Comparison of ENCODE assay signal across 8 mouse cellular contexts in genomic region chr11:97399958-97400710, GRCm38 (mm10). TPM values are rescaled to one million over a fixed set of nuclear protein-coding genes. Genes with fewer than 3 reads are reported as not detected.
DNase-seq lines count a peak whose midpoint lies in the region; ATAC-seq and TF ChIP-seq lines count a peak whose summit lies in the region.

No protein-coding gene starts in this region.

- TF ChIP-seq EP300 in CH12.LX (IDR thresholded peaks at IDR 0.05; ENCODE audit: low read length) = no peak
- no peak for TF ChIP-seq EP300 in liver, embryonic 14.5 days (IDR thresholded peaks at IDR 0.05; ENCODE audit: low read depth)

- peaks cover 12 to 38% of the 10 kb centered on the region in 2 experiments for H3K4me1 ChIP-seq in CH12.LX (ENCODE audit: control insufficient read depth in 1 of 2, insufficient read depth in 2 of 2)
- H3K4me1 ChIP-seq in forebrain, embryonic 10.5 days = peaks cover 44% of the 10 kb centered on the region
- H3K4me1 ChIP-seq in heart, embryonic 15.5 days (replicated peaks) = peaks cover 37% of the 10 kb centered on the region
- peaks cover 2 to 4% of the 10 kb centered on the region in 2 experiments; a peak in 3 of 4 replicates for H3K4me1 ChIP-seq in liver, embryonic 14.5 days (replicated peaks; ENCODE audit: control insufficient read depth in 2 of 2, insufficient read depth in 2 of 2, low read length in 1 of 2)
- peaks cover 15% of the 10 kb centered on the region for H3K4me1 ChIP-seq in neural tube, embryonic 11.5 days (ENCODE audit: control insufficient read depth, insufficient read depth, low read length)
- H3K4me1 ChIP-seq in stomach, embryonic 16.5 days (ENCODE audit: control insufficient read depth, insufficient read depth, low read length) = peaks cover 6% of the 10 kb centered on the region

- in situ Hi-C loops in CH12.LX (cut with MboI; ENCODE audit: low pct_ligation_motif_present, low pct_unique_long_range_greater_than_20kb, low sequenced_read_pairs) = loop anchor here (5.0 kb wide), 1 partner anchor 38 kb away; the partner anchor contains the start of gene Socs7

- dilution Hi-C loops in CH12.LX (cut with MboI; ENCODE audit: extremely low pct_ligation_motif_present, extremely low pct_unique_long_range_greater_than_20kb, low sequenced_read_pairs) = no loop called here

- ATAC-seq in heart, embryonic 15.5 days (replicated peaks; ENCODE audit: insufficient number of reproducible peaks, insufficient read depth, low FRiP score, low read depth) = peak; percentile 57
- peak; percentile 59 for ATAC-seq in liver, embryonic 14.5 days (ENCODE audit: insufficient read depth)
- ATAC-seq in neural tube, embryonic 11.5 days (ENCODE audit: insufficient read depth, low FRiP score, low TSS enrichment) = peak; percentile 66; the same call in 1 of the 2 replicates
- peak; percentile 69 for ATAC-seq in stomach, embryonic 16.5 days (ENCODE audit: insufficient read depth, low FRiP score)

- no peaks in the 10 kb centered on the region for H3K79me2 ChIP-seq in CH12.LX (replicated peaks; ENCODE audit: control insufficient read depth, extremely low read depth, insufficient read depth, poor library complexity, severe bottlenecking)

- H3K4me3 ChIP-seq in CH12.LX (replicated peaks in 1 of 3; ENCODE audit: low read depth in 2 of 3, low read length in 2 of 3, poor library complexity in 1 of 3) = peak overlapping the region; percentile 17 to 43 (median 21)
- H3K4me3 ChIP-seq in forebrain, embryonic 10.5 days = peak overlapping the region; percentile 45
- peak overlapping the region; percentile 47 for H3K4me3 ChIP-seq in heart, embryonic 15.5 days
- peak overlapping the region; percentile 5 to 44; a peak in 3 of 4 replicates for H3K4me3 ChIP-seq in liver, embryonic 14.5 days (ENCODE audit: insufficient read depth in 1 of 2, low read depth in 2 of 2, low read length in 2 of 2)
- H3K4me3 ChIP-seq in neural tube, embryonic 11.5 days (ENCODE audit: low read depth, low read length) = peak overlapping the region; percentile 17
- H3K4me3 ChIP-seq in stomach, embryonic 16.5 days (replicated peaks; ENCODE audit: low read length) = peak overlapping the region; percentile 37

- peak; percentile 93 for TF ChIP-seq RAD21 in CH12.LX (IDR thresholded peaks at IDR 0.05; ENCODE audit: low read depth, low read length)

- peaks cover 20% of the 10 kb centered on the region for H3K27me3 ChIP-seq in CH12.LX (replicated peaks)
- H3K27me3 ChIP-seq in forebrain, embryonic 10.5 days (ENCODE audit: poor library complexity, severe bottlenecking) = peaks cover 45% of the 10 kb centered on the region
- 0 out of 2 replicates have a peak, but pooled peaks cover 2% of the 10 kb centered on the region for H3K27me3 ChIP-seq in heart, embryonic 15.5 days
- peaks cover 3% of the 10 kb centered on the region; the same call in 1 of the 2 replicates for H3K27me3 ChIP-seq in liver, embryonic 14.5 days (ENCODE audit: control insufficient read depth, insufficient read depth, low read length)
- no peaks in the 10 kb centered on the region for H3K27me3 ChIP-seq in neural tube, embryonic 11.5 days (ENCODE audit: control insufficient read depth, insufficient read depth, low read length)
- H3K27me3 ChIP-seq in stomach, embryonic 16.5 days (ENCODE audit: control insufficient read depth, insufficient read depth, low read length) = no peaks in the 10 kb centered on the region

- DNase-seq in CH12.LX (ENCODE audit: extremely low read depth) = peak; percentile 92
- peak; percentile 57 for DNase-seq in c-Kit-negative CD71-positive TER-119-positive erythroid progenitor cells, embryonic 14.5 days (ENCODE audit: low read depth, low spot score)
- peak; percentile 86 for DNase-seq in forebrain, embryonic 10.5 days (ENCODE audit: extremely low spot score, low spot score)
- DNase-seq in kidney, postnatal 14 days = peak; percentile 91
- DNase-seq in liver, embryonic 14.5 days (ENCODE audit: low read depth in 3 of 3, low spot score in 3 of 3) = peak; percentile 54 to 71 (median 56)
- DNase-seq in neural tube, embryonic 11.5 days (ENCODE audit: low spot score) = peak; percentile 88

- WGBS in forebrain, embryonic 10.5 days = 4% methylated on average over 23 of the region's 23 CpGs
- WGBS in heart, embryonic 15.5 days = 5% methylated on average over 23 of the region's 23 CpGs
- 5% methylated on average over 23 of the region's 23 CpGs for WGBS in liver, embryonic 14.5 days (ENCODE audit: insufficient replicate concordance)
- WGBS in neural tube, embryonic 11.5 days = 4% methylated on average over 23 of the region's 23 CpGs
- whole genome bisulfite sequencing in stomach, embryonic 16.5 days = 3% methylated on average over 23 of the region's 23 CpGs

- H3K36me3 ChIP-seq in CH12.LX (replicated peaks in 1 of 2; ENCODE audit: control insufficient read depth in 1 of 2, insufficient read depth in 1 of 2, low read length in 1 of 2) = peaks cover 3 to 23% of the 10 kb centered on the region in 2 experiments
- H3K36me3 ChIP-seq in forebrain, embryonic 10.5 days (replicated peaks) = peaks cover 24% of the 10 kb centered on the region
- H3K36me3 ChIP-seq in heart, embryonic 15.5 days = peaks cover 8% of the 10 kb centered on the region; the same call in 1 of the 2 replicates
- H3K36me3 ChIP-seq in liver, embryonic 14.5 days (replicated peaks; ENCODE audit: control insufficient read depth, insufficient read depth, low read depth) = no peaks in the 10 kb centered on the region; the same call in 1 of the 2 replicates
- H3K36me3 ChIP-seq in neural tube, embryonic 11.5 days (ENCODE audit: control insufficient read depth, insufficient read depth, low read length) = no peaks in the 10 kb centered on the region; the same call in 1 of the 2 replicates
- no peaks in the 10 kb centered on the region for H3K36me3 ChIP-seq in stomach, embryonic 16.5 days (ENCODE audit: control insufficient read depth, insufficient read depth, low read length)

- H3K9ac ChIP-seq in CH12.LX (ENCODE audit: insufficient read depth, low read depth) = peak overlapping the region; percentile 34; the same call in 1 of the 2 replicates
- peak overlapping the region; percentile 38; the same call in 1 of the 2 replicates for H3K9ac ChIP-seq in heart, embryonic 15.5 days
- H3K9ac ChIP-seq in liver, embryonic 14.5 days (replicated peaks) = no peak overlapping the region
- H3K9ac ChIP-seq in neural tube, embryonic 11.5 days (ENCODE audit: low read length) = no peak overlapping the region
- H3K9ac ChIP-seq in stomach, embryonic 16.5 days (ENCODE audit: low read length) = no peak overlapping the region

- H3K9me3 ChIP-seq in CH12.LX (replicated peaks; ENCODE audit: low read length) = no peaks in the 10 kb centered on the region
- H3K9me3 ChIP-seq in forebrain, embryonic 10.5 days = no peaks in the 10 kb centered on the region
- H3K9me3 ChIP-seq in heart, embryonic 15.5 days (replicated peaks) = no peaks in the 10 kb centered on the region
- H3K9me3 ChIP-seq in liver, embryonic 14.5 days (ENCODE audit: control insufficient read depth, low read length) = no peaks in the 10 kb centered on the region
- H3K9me3 ChIP-seq in neural tube, embryonic 11.5 days (ENCODE audit: control insufficient read depth, low read length) = no peaks in the 10 kb centered on the region
- no peaks in the 10 kb centered on the region for H3K9me3 ChIP-seq in stomach, embryonic 16.5 days (replicated peaks; ENCODE audit: control insufficient read depth, low read length)

- peak; percentile 94 to 99 for TF ChIP-seq CTCF in CH12.LX (conservative IDR thresholded peaks at IDR 0.05 in 1 of 2, IDR thresholded peaks at IDR 0.05 in 1 of 2; ENCODE audit: low read depth in 2 of 2, low read length in 2 of 2)
- TF ChIP-seq CTCF in liver, embryonic 14.5 days (IDR thresholded peaks at IDR 0.05; ENCODE audit: low read depth) = peak; percentile 96

- TF ChIP-seq POLR2A in CH12.LX (IDR thresholded peaks at IDR 0.05; ENCODE audit: low read depth, low read length) = peak; percentile 49; the same call in 1 of the 2 replicates

- peak overlapping the region; percentile 21; the same call in 1 of the 2 replicates for H3K27ac ChIP-seq in CH12.LX (ENCODE audit: insufficient read depth, low read depth)
- H3K27ac ChIP-seq in forebrain, embryonic 10.5 days = peak overlapping the region; percentile 41; the same call in 1 of the 2 replicates
- H3K27ac ChIP-seq in heart, embryonic 15.5 days = no peak overlapping the region
- H3K27ac ChIP-seq in liver, embryonic 14.5 days = no peak overlapping the region
- no peak overlapping the region for H3K27ac ChIP-seq in neural tube, embryonic 11.5 days (ENCODE audit: low read depth, low read length)
- H3K27ac ChIP-seq in stomach, embryonic 16.5 days (ENCODE audit: low read length) = no peak overlapping the region

- peak overlapping the region; percentile 70 for H3K4me2 ChIP-seq in CH12.LX (ENCODE audit: insufficient read depth, low read depth, poor library complexity, severe bottlenecking)
- H3K4me2 ChIP-seq in heart, embryonic 15.5 days = peak overlapping the region; percentile 86
- H3K4me2 ChIP-seq in liver, embryonic 14.5 days (ENCODE audit: low read depth) = peak overlapping the region; percentile 50
- peak overlapping the region; percentile 42 for H3K4me2 ChIP-seq in neural tube, embryonic 11.5 days (ENCODE audit: low read depth)
- peak overlapping the region; percentile 71 for H3K4me2 ChIP-seq in stomach, embryonic 16.5 days (ENCODE audit: low read depth, low read length)

RNA-seq across cellular contexts. Expression of gene Arhgap23, which starts 15.2 kb away (rescaled TPM):
- 2.1 and 4.2 TPM in 2 replicates for total RNA-seq in CH12.LX (2012; rRNA removed)
- 0.89 and 1.2 TPM in 2 replicates for total RNA-seq in CH12.LX (2014; rRNA removed)
- polyA plus RNA-seq in CH12.LX (2012; ENCODE audit: insufficient read length, low read depth) = 4.9 and 5.6 TPM in 2 replicates
- polyA plus RNA-seq in forebrain, embryonic 10.5 days (2016; fragmentation: Nextera tagmentation; extraction: Ambion mirVana) = 1.6 and 2.2 TPM in 2 replicates
- 6.0 and 7.8 TPM in 2 replicates for polyA plus RNA-seq in heart, embryonic 15.5 days (2015; fragmentation: Nextera tagmentation; extraction: Ambion mirVana)
- polyA plus RNA-seq in liver, embryonic 14.5 days (2012; rRNA removed) = 17.5 and 21.2 TPM in 2 replicates
- 7.3 and 7.9 TPM in 2 replicates for polyA plus RNA-seq in liver, embryonic 14.5 days (2014; fragmentation: Nextera tagmentation; extraction: Ambion mirVana)
- polyA plus RNA-seq in neural tube, embryonic 11.5 days (2014; fragmentation: Nextera tagmentation; extraction: Ambion mirVana) = 4.1 and 5.2 TPM in 2 replicates
- 4.4 and 4.8 TPM in 2 replicates for polyA plus RNA-seq in stomach, embryonic 16.5 days (2015; fragmentation: Nextera tagmentation; extraction: Ambion mirVana)

RNA-seq across cellular contexts. Expression of gene Socs7, which starts 37.8 kb away (rescaled TPM):
- 17.0 and 17.4 TPM in 2 replicates for total RNA-seq in CH12.LX (2012; rRNA removed)
- 10.2 and 11.9 TPM in 2 replicates for total RNA-seq in CH12.LX (2014; rRNA removed)
- polyA plus RNA-seq in CH12.LX (2012; ENCODE audit: insufficient read length, low read depth) = 14.2 and 15.1 TPM in 2 replicates
- 3.8 and 4.2 TPM in 2 replicates for polyA plus RNA-seq in forebrain, embryonic 10.5 days (2016; fragmentation: Nextera tagmentation; extraction: Ambion mirVana)
- 3.0 and 3.5 TPM in 2 replicates for polyA plus RNA-seq in heart, embryonic 15.5 days (2015; fragmentation: Nextera tagmentation; extraction: Ambion mirVana)
- polyA plus RNA-seq in liver, embryonic 14.5 days (2012; rRNA removed) = 2.1 and 2.4 TPM in 2 replicates
- 0.38 and 0.53 TPM in 2 replicates for polyA plus RNA-seq in liver, embryonic 14.5 days (2014; fragmentation: Nextera tagmentation; extraction: Ambion mirVana)
- 3.1 and 3.2 TPM in 2 replicates for polyA plus RNA-seq in neural tube, embryonic 11.5 days (2014; fragmentation: Nextera tagmentation; extraction: Ambion mirVana)
- 2.8 and 3.4 TPM in 2 replicates for polyA plus RNA-seq in stomach, embryonic 16.5 days (2015; fragmentation: Nextera tagmentation; extraction: Ambion mirVana)

RNA-seq across cellular contexts. Expression of gene Gpr179, which starts 48.3 kb away (rescaled TPM):
- total RNA-seq in CH12.LX (2012; rRNA removed) (0.04 and 0.08 TPM in 2 replicates), CH12.LX (2014; rRNA removed) (not detected in 2 replicates)
- polyA plus RNA-seq in CH12.LX (2012; ENCODE audit: insufficient read length, low read depth) = 0.03 and 0.05 TPM in 2 replicates
- polyA plus RNA-seq in forebrain, embryonic 10.5 days (2016; fragmentation: Nextera tagmentation; extraction: Ambion mirVana) = 0.01 and 0.04 TPM in 2 replicates
- polyA plus RNA-seq in heart, embryonic 15.5 days (2015; fragmentation: Nextera tagmentation; extraction: Ambion mirVana) = 0.05 and 0.10 TPM in 2 replicates
- 0.01 TPM in 1 of 2 replicates, not detected in the other for polyA plus RNA-seq in liver, embryonic 14.5 days (2012; rRNA removed)
- polyA plus RNA-seq in liver, embryonic 14.5 days (2014; fragmentation: Nextera tagmentation; extraction: Ambion mirVana) = not detected in 2 replicates
- 0.04 and 0.08 TPM in 2 replicates for polyA plus RNA-seq in neural tube, embryonic 11.5 days (2014; fragmentation: Nextera tagmentation; extraction: Ambion mirVana)
- polyA plus RNA-seq in stomach, embryonic 16.5 days (2015; fragmentation: Nextera tagmentation; extraction: Ambion mirVana) = 0.25 and 0.36 TPM in 2 replicates

Comparison
In these comparisons a context has a peak if more than half of its experiments do, and no peak if none do; other contexts are left out.
1. H3K27ac ChIP-seq: peak in CH12.LX (single experiment) and forebrain, embryonic 10.5 days (single experiment); none in heart, embryonic 15.5 days (single experiment), liver, embryonic 14.5 days (single experiment), neural tube, embryonic 11.5 days (single experiment) and stomach, embryonic 16.5 days (single experiment).
2. H3K9ac ChIP-seq: peak in CH12.LX (single experiment) and heart, embryonic 15.5 days (single experiment); none in liver, embryonic 14.5 days (single experiment), neural tube, embryonic 11.5 days (single experiment) and stomach, embryonic 16.5 days (single experiment).
3. Peak in every context shown above with its lines, with median percentiles within 50 percentile points of each other: DNase-seq, H3K4me2 ChIP-seq, H3K4me3 ChIP-seq and ATAC-seq.